Mouse (Mus musculus) CD8-positive naive resting alpha-beta T cell, adult 2 months (primary cell): Measurements from ENCODE around the gene Bloc1s5.

ENCODE experiments used
- DNase-seq, 2 experiments: peaks; one replicate each; pipeline ENCODE4 v3.0.0; 2022; ENCODE audit warnings: low read depth in 2 of 2, low spot score in 2 of 2

Gene Bloc1s5

GRCm38 (mm10) chr13:38573281-38573680 is 61.6 kb downstream of the Bloc1s5 start:
- no peak for DNase-seq

- DNase-seq, result no peak
Observed at GRCm38 (mm10) chr13:38565245-38565644, 69.7 kb downstream of the Bloc1s5 start.

GRCm38 (mm10) chr13:38554611-38555010 is 80.3 kb downstream of the Bloc1s5 start:
- DNase-seq, result no peak

GRCm38 (mm10) chr13:38554210-38554609 is 80.7 kb downstream of the Bloc1s5 start:
- DNase-seq, result no peak

- no peak for DNase-seq
Observed at GRCm38 (mm10) chr13:38548681-38549080, 86.2 kb downstream of the Bloc1s5 start.

GRCm38 (mm10) chr13:38547717-38548116 is 87.2 kb downstream of the Bloc1s5 start:
- DNase-seq, result no peak

GRCm38 (mm10) chr13:38546754-38547153 is 88.2 kb downstream of the Bloc1s5 start:
- DNase-seq, result no peak

- DNase-seq, result no peak
Observed at GRCm38 (mm10) chr13:38545460-38545859, 89.4 kb downstream of the Bloc1s5 start.

GRCm38 (mm10) chr13:38544769-38545445 is 90.0 kb downstream of the Bloc1s5 start:
- DNase-seq, result no peak

GRCm38 (mm10) chr13:38543455-38544125 is 91.3 kb downstream of the Bloc1s5 start:
- DNase-seq, result no peak
